Mouse (Mus musculus) heart, adult 9 months (tissue): Measurements from ENCODE around the gene Otud7a.

Experiments used
- DNase-seq, 2 experiments: peaks; one replicate each; pipeline ENCODE4 v3.0.0; 2022; ENCODE audit warnings: low spot score in 2 of 2

Otud7a gene

DNA sequence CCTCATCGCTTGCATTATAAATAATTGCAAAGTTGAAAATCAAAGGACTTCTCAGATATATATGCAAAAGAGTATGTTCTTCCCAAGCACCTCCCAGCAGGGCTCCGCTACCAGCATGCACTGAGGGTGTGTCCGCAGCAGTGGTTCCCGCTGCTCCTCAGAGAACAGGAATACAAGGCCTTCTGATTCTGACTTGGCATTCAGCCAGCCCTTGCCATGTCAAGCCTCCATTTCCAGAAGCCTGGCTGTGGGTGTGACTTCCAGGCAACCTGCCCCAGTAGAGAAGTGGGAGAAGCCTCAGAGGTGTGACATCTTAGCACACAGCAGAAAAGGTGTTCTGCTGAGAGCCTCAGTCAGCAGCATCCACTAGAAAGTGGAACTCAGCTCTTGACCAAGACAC is 253.4 kb downstream of the Otud7a start:
- DNase-seq: no peak

DNA sequence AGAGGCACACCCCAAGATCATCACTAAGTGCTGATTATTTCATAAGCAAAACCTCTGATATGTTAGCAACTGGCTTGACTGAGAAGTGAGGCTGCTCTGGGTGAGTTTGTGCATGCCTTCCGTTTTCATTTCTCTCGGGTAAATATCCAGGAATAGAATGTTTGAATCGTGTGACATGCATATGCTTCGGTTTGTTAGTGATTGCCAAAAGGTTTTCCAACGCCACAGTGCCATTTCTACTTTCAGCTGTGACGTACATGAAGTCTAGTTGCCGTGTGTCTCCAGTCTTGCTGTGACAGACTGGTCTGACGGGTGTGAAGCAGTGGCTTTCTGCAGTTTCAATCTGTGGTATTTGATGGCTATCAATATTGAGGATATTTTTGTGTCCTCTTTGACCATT is 273.4 kb downstream of the Otud7a start:
- DNase-seq: no peak

DNA sequence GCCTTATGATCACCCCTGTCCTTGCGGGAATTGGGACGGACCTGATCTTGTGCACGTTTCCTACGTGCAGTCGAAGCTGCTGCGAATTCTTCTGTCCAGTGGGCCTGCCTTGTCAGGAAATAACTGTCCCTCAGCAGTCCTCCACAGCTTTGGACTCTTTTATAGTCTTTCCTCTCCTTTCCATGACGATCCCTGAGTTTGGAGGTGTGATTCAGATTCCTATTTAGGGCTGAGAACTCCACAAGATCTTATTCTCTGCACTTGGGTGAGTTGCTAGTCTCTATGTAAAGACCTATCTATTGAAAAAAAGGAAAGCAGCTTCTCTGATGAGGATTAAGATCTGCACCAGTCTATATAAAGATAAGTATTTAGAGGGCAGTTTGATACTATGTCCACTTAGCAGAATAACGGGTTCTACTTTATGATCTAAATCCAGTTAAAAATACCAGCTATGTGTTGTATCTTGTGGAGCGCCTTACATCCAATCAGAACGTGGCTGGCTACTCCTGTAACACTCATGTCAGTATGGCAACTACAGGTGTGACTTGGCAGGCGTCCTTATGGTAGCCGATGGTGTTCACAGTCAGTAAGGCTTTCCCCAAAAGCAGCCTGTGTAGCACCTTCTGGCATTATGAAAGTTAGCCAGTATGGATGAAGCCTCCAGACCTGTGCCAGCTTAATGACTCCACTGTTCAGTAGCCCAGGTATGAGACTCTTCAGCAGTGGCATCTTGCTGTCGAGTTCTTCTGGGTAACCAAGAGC is 274.8 kb downstream of the Otud7a start:
- DNase-seq: no peak

DNA sequence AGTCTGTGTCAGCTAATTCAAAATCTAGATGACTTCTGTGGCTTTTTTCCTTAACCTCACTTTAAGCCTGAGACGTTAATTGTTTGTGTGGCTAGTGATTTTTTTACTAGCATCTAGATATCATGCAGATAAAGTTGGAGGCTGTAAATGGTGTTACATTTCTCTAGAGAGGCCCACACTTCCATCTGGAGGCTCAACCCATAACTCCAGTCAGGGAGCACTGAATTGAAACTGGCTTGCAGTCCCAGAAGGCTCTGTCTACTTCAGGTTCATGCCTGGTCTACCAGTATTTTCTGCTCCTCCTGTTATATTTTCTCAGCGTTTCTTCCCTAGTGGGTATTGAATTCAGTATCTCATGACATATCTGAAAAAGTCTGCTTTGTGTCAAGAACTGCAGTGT is 276.1 kb downstream of the Otud7a start:
- DNase-seq: no peak

DNA sequence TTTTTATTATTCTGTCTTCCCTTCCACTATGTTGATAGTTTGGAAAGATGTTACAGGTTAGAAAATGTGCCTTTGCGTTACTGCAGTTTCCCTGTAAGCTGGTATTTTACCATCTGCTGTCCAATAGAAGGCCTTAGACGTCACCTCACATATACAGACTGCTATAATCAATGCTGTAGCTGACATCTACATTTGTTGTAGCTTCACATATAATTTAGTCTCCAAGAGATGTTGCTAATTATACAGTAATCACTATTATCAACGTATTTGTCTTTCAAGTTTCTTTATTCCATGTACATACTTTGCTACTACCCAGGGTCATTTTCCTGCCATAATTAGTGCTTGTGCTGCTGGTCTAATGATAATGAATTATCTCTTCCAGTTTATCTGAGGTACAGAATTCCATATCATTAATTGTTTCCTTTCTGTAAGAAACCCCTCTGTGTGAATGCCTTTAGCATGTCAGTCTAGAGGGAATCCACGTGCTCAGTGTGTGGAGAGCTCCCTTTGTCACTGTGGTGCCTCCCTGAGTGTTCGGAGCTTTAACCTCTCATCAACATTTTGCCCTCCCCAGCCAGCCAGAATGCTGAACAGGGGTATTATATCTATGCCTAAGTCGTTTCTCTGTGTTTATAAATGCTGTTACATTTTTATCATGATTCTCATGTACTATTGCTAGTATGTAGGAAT is 280.6 kb downstream of the Otud7a start:
- no peak for DNase-seq

DNA sequence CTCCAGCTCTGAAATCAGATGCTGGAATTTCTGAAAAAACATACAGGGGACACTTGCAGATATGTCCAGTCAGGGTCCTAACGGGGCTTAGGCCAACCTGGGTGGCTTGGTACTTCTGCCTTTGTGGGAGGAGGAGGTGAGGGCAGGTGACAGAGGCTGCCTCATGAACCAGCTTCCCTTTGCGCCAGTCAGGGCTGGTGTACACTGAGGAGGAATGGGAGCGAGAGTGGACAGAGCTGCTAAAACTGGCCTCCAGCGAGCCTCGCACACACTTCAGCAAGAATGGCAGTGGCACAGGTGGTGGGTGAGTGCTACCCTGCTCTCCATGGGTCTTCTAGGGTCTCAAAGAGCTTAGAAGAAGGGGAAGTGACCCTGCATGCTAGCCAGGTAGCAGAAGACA is 285.1 kb downstream of the Otud7a start:
- DNase-seq: no peak

DNA sequence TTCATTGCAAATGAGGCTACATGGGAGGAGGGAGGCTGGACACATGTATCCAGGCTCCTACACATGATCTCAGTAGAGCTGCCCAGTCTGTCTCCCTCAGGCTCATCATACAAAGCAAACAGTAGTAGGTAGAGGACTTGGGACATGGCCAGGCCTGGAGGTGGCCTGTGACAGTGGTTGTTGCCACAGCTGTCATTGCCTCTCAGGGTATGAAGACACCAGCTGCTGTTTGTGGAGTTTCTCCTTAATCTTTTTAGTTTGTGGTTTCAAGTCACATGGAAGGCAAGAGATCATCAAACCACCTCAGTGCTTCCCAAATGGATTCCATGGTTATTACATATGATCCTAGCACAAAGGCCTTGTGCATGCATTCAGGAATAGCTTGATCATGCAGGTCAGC is 285.5 kb downstream of the Otud7a start:
- DNase-seq: no peak

DNA sequence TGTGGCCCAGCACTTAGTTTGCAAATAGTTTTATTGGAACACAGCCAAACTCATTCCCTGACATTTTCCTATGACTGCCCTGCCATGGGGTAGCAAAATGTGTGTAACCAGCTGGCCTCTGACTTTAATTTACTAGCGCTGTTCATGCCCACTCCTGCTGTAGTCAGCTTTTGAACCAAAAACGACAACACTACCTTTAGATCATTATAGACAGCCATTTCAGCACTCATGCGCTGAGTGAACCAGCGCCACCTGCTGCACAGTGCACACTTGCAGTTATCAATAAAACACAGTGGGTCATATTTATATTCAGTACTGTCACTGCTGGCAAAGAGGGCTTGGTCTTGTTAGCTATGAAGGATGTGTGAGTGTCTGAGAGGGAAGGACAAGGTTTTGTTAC is 293.2 kb downstream of the Otud7a start:
- no peak for DNase-seq

DNA sequence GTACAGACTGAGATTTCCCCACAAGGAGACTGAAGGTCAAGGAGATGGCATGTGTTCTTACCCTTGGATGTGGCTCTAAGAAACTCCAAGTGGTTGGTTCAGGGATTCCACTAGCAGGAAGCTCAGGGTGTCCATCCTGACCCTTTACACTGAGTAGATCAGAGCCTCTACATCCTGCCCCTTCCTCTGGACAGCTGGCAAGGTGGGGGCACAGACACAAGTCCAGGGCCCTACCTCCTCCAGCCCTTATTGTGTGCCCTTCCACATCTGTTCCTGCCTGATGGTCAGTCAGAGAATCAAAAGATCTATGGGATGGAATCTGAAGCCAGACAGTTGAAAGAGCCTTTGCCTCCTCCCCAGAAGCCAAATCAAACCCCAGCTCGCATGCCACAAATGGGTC is 293.6 kb downstream of the Otud7a start:
- no peak for DNase-seq

DNA sequence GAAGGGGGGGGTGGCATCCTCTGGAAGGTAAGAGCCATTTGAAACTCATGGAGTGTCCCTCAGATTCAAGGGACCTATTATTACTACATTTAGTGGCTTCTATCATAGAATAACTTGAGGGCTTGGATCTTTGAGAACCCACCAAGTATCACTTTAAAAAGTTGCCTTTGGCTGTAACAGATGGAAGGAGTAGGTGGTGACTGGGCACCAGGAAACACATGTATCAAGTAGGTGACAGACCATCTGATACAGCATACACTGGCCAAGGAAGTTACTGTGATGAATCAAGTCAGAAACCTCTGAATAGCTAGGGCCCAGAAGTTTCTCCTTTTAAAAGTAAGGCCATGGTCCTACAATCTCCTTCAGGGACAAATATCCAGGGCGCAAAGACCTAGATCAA is 298.6 kb downstream of the Otud7a start:
- DNase-seq: no peak

DNA sequence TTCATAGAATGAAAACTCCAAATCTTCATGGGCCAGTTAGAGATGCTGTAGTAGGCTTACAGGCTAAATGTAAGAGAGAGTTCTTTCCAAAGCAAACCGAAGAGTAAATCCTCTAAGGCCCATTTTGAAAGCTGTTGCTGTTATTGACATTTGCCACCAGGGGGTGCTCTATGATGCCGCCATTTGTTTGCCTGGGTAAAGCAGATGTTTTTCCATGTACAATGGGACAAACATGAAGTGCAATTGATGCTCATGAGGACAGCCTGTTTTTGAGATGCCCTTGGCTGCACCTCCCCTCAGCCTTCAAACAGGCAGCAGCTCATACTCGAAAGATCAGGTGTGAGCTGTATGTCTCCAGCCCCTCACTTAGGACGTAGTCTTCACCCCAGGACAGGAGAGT is 307.5 kb downstream of the Otud7a start:
- peak in 1 of 2 experiments; percentile 8 for DNase-seq

DNA sequence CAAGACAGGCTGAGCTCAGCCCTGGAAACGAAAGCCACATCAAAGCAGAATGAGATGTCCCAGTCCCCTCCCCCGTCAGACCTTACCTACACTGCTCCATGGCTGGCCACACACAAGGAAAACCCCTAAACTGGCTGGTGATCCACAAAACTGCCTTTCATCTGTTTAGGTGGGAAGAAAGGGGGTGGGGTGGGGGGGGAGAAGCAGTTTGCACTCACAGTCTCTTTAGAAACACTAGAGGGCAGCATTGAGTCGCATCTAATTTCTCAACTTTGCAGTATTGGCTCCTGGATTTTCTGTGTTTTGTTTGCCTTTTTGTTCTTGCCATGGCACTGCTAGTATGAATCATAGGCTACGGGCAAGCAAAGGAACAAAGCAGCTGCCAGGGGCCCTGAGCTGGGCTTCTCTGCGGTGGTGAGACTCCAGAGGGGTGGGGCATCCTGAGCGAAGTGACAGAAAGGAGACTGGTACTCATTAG is 308.8 kb downstream of the Otud7a start:
- DNase-seq: peak; percentile 49 to 57

DNA sequence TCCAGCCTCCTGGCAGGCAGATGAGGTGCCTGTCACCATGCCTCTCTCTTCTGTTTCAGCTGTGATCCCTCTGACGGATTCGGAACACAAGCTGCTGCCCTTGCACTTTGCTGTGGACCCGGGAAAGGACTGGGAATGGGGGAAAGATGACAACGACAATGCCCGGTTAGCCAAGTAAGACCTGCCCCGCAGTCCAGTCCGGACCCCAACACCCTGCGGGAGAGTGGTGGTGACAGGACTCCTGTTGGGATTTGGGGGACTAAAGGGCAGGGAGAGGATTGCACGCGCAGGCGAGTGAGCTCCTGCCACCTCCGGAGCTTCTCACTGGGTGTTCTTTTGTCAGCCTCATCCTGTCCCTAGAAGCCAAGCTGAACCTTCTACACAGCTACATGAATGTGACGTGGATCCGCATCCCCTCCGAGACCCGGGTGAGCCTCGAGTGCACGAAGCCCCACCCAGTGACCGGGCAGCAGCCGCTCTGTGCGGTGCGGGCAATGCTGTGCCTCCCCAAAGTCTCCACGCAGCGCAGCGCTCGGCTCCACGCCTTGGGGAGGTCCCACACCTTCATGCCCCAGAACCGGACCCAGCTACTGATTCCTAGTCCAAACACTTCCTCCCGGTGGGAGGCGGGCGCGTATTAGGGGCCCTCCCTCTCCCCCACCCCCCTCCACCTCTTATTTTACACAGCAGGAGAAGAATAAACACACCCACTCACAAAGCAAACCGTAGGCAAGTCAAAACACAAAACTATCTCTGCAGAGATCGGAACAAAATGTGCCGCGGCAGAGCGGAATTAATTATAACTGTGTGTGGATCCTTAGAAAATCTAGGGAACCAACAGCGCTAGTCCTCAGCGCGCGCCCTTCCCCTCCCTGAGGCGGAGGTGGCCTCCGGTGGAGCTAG is 310.3 kb downstream of the Otud7a start:
- DNase-seq: peak; percentile 13 to 33

DNA sequence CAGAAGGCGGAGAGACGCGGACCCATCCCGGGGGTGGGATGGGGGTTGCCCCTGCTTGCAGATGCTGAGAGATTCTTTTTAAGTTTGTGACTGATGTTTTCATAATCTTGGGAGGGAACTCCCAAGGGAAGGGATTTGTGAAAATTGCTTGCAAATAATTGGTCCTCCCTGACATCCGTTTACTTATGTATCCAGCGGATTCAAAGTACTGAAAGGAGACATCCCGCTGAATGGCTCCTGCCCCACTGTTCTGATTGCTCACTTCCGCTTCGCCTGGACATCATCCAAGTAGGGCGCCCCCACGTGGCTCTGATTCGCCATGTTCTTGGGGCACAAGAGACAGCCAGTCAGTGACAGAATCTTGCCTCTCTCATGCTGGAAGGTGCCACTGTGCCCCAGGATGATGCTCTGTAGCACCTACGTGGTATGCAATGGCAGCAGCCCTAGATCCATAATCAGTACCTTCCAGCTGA is 311.0 kb downstream of the Otud7a start:
- peak; percentile 74 to 86 for DNase-seq

DNA sequence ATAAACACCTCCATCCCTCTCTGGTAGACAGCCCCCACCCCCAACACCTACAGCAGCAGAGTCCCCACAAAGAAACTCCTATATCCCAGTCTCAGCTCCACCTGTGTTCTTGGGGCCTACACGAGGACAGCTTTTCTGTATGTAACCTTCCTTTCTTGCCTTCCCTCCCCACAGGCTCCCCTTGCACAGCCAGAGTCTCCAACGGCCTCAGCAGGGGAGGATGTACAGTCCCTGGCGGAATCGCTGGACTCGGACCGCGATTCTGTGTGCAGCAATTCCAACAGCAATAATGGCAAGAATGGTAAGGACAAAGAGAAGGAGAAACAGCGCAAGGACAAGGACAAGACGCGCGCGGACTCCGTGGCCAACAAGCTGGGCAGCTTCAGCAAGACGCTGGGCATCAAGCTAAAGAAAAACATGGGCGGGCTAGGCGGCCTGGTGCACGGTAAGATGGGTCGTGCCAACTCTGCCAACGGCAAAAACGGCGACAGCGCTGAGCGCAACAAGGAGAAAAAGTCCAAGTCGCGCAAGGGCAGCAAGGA is 312.7 kb downstream of the Otud7a start:
- no peak for DNase-seq

DNA sequence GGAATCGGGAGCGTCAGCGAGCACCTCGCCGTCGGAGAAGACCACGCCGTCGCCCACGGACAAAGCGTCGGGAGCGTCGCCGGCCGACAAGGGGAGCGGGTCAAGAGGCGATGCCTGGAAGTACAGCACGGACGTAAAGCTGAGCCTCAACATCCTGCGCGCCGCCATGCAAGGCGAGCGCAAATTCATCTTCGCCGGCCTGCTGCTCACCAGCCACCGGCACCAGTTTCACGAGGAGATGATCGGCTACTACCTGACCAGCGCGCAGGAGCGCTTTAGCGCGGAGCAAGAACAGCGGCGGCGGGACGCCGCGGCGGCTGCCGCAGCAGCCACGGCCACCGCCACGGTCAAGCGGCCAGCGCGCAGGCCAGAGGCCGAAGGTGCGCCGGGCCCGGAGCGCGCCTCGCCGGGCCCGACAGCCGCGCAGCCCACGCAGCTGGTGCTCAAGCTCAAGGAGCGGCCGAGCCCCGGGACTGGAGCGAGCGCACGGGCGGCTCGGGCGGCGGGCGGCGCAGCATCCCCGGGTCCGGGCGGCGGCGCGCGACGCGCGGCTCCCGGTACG is 313.2 kb downstream of the Otud7a start:
- DNase-seq: no peak

DNA sequence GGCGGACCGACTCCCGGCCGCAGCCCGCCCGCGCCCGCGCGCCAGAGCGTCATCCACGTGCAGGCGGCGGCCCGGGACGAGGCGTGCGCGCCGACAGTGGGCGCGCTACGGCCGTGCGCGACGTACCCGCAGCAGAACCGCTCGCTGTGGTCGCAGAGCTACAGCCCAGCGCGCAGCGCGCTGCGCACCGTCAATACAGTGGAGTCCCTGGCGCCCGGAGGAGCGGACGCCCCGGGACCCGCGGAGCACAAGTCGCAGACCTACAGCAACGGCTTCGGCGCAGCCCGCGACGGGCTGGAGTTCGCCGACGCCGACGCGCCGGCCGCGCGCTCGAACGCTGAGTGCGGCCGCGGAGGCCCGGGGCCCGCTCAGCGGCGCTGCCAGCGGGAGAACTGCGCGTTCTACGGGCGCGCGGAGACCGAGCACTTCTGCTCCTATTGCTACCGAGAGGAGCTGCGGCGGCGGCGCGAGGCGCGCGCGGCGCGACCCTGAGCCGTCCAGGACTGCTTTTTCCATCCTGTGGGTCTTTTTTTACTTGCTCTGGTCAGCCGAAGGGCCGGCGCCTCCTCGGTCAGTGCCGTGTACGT is 313.8 kb downstream of the Otud7a start:
- DNase-seq: no peak

DNA sequence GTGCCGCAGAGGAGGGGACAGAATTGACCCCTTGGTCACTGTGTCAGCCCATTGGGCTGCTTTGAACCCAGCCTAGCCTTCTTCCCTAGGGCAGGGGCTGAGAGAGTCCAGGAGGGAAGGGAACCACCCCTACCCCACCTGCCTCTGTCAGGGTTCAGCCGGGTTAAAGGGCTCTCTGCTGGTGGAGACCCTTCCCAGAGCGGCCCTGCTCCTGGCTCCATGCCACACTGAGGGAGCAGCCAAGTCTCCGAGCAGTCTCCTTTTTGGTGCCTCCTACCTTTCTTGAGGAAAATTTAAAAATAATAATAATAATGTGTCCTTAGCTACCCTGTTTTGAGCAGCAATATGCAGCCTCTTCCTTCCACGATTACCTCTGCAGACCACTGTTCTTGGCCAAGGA is 315.1 kb downstream of the Otud7a start:
- no peak for DNase-seq

DNA sequence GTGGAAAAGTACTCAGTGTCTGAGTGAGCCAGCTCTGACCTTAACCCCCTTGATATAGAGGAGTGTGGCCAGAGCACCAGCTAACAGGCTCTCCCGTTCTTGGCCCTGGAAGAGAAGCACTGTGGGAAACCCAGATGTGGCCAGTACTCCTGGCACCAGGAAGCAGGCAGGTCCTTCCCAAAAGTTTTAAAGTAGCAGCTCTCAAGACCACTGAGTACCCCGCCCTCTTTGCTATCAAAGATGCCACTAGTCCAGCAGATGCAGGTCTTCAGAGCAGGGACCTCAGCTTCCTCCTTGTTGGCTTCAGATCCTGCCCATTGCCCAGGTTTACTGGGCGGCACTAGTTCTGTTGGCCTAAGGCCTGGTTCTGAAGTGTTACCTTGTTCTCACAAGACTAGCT is 318.0 kb downstream of the Otud7a start:
- DNase-seq: no peak

DNA sequence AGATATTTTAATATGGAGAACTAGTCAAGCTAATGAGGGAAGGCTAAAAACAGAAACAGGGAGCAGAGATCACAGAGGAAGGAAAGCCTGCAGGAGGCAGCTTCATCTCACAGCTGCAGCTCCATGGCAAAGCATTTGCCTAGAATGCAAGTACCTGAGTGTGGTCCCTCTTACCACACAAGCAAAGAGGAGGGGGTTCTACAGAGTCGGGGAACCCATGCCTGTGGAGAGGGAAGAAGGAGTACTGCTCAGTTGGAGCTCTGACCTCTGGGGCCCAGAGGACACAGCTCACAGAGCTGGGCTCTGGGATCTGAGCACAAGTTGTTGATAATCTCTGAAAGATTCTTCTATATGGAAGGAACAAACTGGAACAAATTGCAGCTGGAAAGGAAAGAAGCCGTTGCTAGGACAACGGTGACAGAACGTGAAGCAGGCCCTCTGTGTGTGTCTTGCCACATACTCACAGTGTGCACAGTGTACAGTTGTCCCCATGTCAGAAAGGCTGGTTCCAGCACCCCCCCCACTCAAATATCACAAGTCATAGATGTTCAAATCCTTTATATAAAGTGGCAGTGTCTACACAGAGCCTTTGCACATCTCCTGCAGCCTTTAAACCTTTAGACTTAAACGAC is 324.0 kb downstream of the Otud7a start:
- no peak for DNase-seq

DNA sequence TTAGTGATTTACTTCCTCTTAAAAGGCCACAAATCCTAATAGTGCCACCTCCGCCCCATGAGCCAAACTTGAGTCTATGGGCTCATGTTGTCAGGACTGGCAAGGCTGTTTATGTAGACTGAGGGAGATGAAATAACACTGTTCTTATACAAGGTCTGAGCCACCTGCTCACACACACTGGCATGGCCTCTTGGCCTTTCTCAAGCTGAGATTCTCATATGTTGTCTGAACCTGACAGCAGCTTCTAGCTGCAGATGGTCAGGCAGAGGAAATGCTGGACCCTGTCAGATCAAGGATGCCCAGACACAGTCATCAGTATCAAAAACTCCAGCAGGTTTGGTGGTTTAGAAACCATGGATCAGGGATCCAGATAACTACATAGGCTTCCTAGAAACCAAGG is 328.7 kb downstream of the Otud7a start:
- DNase-seq: no peak
